Mouse (Mus musculus) limb, embryonic 15.5 days (tissue): ENCODE results near the gene Nat8f4. TPM values are rescaled to one million over a fixed set of nuclear protein-coding genes. Genes with fewer than 3 reads are reported as not detected.
"Not testable (repeated sequence)": the region's sequence is repeated elsewhere in the genome, so short reads cannot be mapped to it uniquely, and the experiment has no call there.

Experiments used
- ATAC-seq: fragments of 200-750 bp; cut with Nextera tagmentation; 2 replicates; pipeline ENCODE4 v1.8.0; 2017; ENCODE audit warnings: low read depth, moderate TSS enrichment; ENCODE audit not compliant: insufficient number of reproducible peaks, low FRiP score, low TSS enrichment
- H3K27ac ChIP-seq: fragments of 300-500 bp; sonication (generic); 2 replicates; pipeline ENCODE4 v1.5.1; 2015; ENCODE audit warnings: moderate library complexity, mild to moderate bottlenecking, inconsistent platforms
- H3K27me3 ChIP-seq: fragments of 300-500 bp; sonication (generic); 2 replicates; pipeline ENCODE4 v1.6.1; 2015; ENCODE audit warnings: inconsistent platforms
- H3K36me3 ChIP-seq: fragments of 300-500 bp; sonication (generic); 2 replicates; pipeline ENCODE4 v1.6.1; 2015; ENCODE audit warnings: inconsistent platforms
- H3K4me1 ChIP-seq: fragments of 300-500 bp; sonication (generic); 2 replicates; pipeline ENCODE4 v1.6.1; 2015; ENCODE audit warnings: inconsistent platforms
- H3K4me2 ChIP-seq: fragments of 300-500 bp; sonication (generic); 2 replicates; pipeline ENCODE4 v1.6.1; 2015; ENCODE audit warnings: mild to moderate bottlenecking, inconsistent platforms
- H3K4me3 ChIP-seq: fragments of 300-500 bp; sonication (generic); 2 replicates; pipeline ENCODE4 v1.5.1; 2015; ENCODE audit warnings: mild to moderate bottlenecking, inconsistent platforms
- H3K9ac ChIP-seq: fragments of 300-500 bp; sonication (generic); 2 replicates; pipeline ENCODE4 v1.6.1; 2015; ENCODE audit warnings: inconsistent platforms
- H3K9me3 ChIP-seq: fragments of 300-500 bp; sonication (generic); 2 replicates; pipeline ENCODE4 v1.6.1; 2016; ENCODE audit warnings: inconsistent platforms
- WGBS: fragments of 180-500 bp; shearing (Covaris S2); methylation state at CpG from one replicate; pipeline ENCODE4 v1.1.7; 2015; 5-methylcytosine and 5-hydroxymethylcytosine counted together
- polyA plus RNA-seq: library from polyadenylated mRNA; unstranded; fragments of >200 nt; fragmentation: Nextera tagmentation; extraction: Ambion mirVana; gene quantifications from 2 replicates; pipeline ENCODE4 v1.2.1, GENCODE M21; 2015

Gene Nat8f4
- polyA plus RNA-seq, 1 experiment from 2014 or later: 1.8 TPM

GRCm38 (mm10) chr6:85895061-85895648 lies 9.5 kb downstream of the Nat8f4 start:
- not testable (repeated sequence) for H3K36me3 ChIP-seq, H3K4me2 ChIP-seq, H3K27ac ChIP-seq, H3K4me1 ChIP-seq, H3K4me3 ChIP-seq, H3K27me3 ChIP-seq, H3K9me3 ChIP-seq, ATAC-seq, H3K9ac ChIP-seq
- WGBS: 74% methylated on average over 25 of the region's 25 CpGs

DNA sequence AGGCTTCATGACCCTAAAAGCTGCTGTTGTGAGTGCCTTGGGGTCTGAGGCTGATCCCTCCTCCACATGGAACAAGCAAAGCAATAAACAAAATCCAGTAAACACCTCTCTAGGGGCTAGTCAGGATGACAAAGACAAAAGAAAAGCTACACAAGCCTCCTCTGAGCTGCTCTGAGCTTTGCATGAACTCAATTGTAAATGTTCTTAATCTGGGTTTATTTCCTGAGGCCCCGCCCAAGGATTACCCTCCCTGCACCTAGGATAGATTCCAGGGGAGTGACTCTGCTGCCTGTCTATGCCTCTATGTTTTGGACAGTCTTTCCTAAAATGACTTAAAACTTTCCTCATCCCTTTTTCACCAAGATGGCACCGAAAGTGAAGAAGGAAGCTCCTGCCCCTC lies 15.7 kb downstream of the Nat8f4 start:
- peaks cover 8% of the 10 kb centered on the region for H3K9me3 ChIP-seq
- WGBS: 87% methylated on average over 2 of the region's 2 CpGs
- H3K4me3 ChIP-seq: no peak overlapping the region
- H3K4me1 ChIP-seq: no peaks in the 10 kb centered on the region
- no peaks in the 10 kb centered on the region for H3K36me3 ChIP-seq
- H3K27ac ChIP-seq: no peak overlapping the region
- no peaks in the 10 kb centered on the region for H3K27me3 ChIP-seq
- no peak overlapping the region for H3K9ac ChIP-seq
- no peak overlapping the region for H3K4me2 ChIP-seq
- no peak for ATAC-seq

DNA sequence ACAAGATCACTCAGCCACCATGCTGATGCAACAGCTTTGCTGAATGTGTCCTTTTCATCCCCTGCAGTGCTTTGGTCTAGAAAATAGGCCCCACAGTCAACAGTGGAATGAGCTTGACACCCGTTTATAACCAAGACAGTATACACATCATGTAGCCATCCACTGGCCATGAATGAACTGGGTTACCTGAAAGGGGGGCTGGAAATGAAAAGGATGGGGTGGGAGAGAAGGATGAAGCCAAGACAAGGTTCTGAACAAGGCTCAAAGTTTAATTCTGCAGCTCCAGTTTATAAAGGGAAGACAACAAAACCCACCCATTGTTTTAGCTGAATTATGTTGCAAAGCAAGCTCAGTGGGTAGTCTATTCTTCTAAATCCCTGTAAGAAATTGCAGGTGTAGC lies 20.4 kb downstream of the Nat8f4 start:
- WGBS: 91% methylated on average over 1 of the region's 1 CpGs
- no peak for ATAC-seq

GRCm38 (mm10) chr6:85883246-85883645 lies 21.4 kb downstream of the Nat8f4 start:
- H3K4me3 ChIP-seq: not testable (repeated sequence)
- WGBS: 91% methylated on average over 9 of the region's 9 CpGs

More for the DNA sequence above, 20.4 kb downstream of the Nat8f4 start:
- Histone ChIP-seq H3K4me1 (no peaks in the 10 kb centered on the region), H3K27ac (no peak overlapping the region), H3K4me3 (no peak overlapping the region), H3K4me2 (no peak overlapping the region), H3K9ac (no peak overlapping the region), H3K27me3 (no peaks in the 10 kb centered on the region), H3K36me3 (no peaks in the 10 kb centered on the region), H3K9me3 (peaks cover 18% of the 10 kb centered on the region)

GRCm38 (mm10) chr6:85869006-85869405 lies 35.7 kb downstream of the Nat8f4 start, which contains the start of gene Nat8f2:
Nat8f2 (minus strand) TSS chr6:85869158.
- not testable (repeated sequence) for H3K4me3 ChIP-seq, H3K9ac ChIP-seq, H3K27ac ChIP-seq, H3K4me2 ChIP-seq, H3K9me3 ChIP-seq, H3K27me3 ChIP-seq, H3K36me3 ChIP-seq, H3K4me1 ChIP-seq, ATAC-seq
- 76% methylated on average over 5 of the region's 5 CpGs for WGBS

More at GRCm38 (mm10) chr6:85883246-85883645, 21.4 kb downstream of the Nat8f4 start:
- H3K9me3 ChIP-seq: peaks cover 18% of the 10 kb centered on the region
- not testable (repeated sequence) for H3K4me1 ChIP-seq, ATAC-seq, H3K27ac ChIP-seq, H3K9ac ChIP-seq, H3K36me3 ChIP-seq, H3K4me2 ChIP-seq, H3K27me3 ChIP-seq

- WGBS: 75% methylated on average over 8 of the region's 8 CpGs
- Histone ChIP-seq H3K27ac (no peak overlapping the region), H3K9me3 (no peaks in the 10 kb centered on the region), H3K36me3 (no peaks in the 10 kb centered on the region), H3K9ac (no peak overlapping the region), H3K27me3 (no peaks in the 10 kb centered on the region), H3K4me2 (no peak overlapping the region), H3K4me1 (no peaks in the 10 kb centered on the region), H3K4me3 (no peak overlapping the region)
- no peak for ATAC-seq
These were observed 36.7 kb downstream of the Nat8f4 start for GRCm38 (mm10) chr6:85867726-85868690.

DNA sequence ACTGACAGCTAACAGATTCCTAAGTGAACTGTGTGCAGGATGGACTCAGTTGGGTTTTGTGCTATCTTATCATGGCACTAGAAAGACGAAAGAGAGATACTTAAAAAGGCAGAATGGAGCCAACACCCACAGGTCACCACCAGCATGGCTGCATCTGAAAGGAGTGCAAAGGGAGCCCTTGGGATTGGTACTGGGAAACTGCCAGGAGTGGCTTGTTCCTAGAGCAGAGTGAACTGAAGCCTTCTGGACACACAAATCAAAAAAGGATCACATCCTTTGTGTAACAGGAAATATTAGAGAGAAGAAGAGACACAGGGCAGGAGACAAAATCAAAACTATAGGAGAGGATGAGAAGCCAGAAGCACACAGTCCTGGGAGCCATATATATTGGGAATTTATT lies 37.7 kb downstream of the Nat8f4 start:
- not testable (repeated sequence) for H3K36me3 ChIP-seq, H3K4me3 ChIP-seq, H3K27me3 ChIP-seq, H3K4me2 ChIP-seq, H3K9me3 ChIP-seq, ATAC-seq, H3K9ac ChIP-seq, H3K4me1 ChIP-seq, H3K27ac ChIP-seq
- WGBS: 83% methylated on average over 1 of the region's 1 CpGs

DNA sequence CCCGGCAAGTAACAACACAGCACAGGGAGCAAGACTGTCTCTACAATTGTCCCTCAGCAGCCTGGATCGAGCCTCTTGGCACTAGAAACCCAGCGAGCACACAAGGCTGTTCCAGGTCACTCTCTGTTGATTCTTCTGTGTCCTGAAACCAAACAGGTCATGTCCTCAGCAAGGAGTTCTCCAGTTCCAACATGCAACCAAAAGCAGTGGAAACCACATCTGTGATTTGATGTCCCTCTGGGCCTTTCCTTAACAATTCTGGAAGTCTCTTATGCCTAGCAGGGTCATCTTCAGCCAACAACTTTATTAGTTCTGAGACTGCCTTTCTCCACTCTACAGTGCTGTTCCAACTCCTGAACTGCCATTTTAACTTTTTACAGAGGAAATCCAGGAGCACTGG lies 38.5 kb downstream of the Nat8f4 start:
- H3K27me3 ChIP-seq, H3K4me2 ChIP-seq, ATAC-seq, H3K9ac ChIP-seq, H3K36me3 ChIP-seq, H3K27ac ChIP-seq, H3K4me1 ChIP-seq, H3K9me3 ChIP-seq, H3K4me3 ChIP-seq: not testable (repeated sequence)
- 92% methylated on average over 3 of the region's 3 CpGs for WGBS

- not testable (repeated sequence) for H3K27ac ChIP-seq, H3K27me3 ChIP-seq, H3K4me2 ChIP-seq, H3K4me3 ChIP-seq, H3K9me3 ChIP-seq, H3K36me3 ChIP-seq, H3K9ac ChIP-seq, H3K4me1 ChIP-seq, ATAC-seq
- WGBS: 55% methylated on average over 5 of the region's 7 CpGs
These were observed 39.6 kb downstream of the Nat8f4 start for GRCm38 (mm10) chr6:85864900-85865639.

DNA sequence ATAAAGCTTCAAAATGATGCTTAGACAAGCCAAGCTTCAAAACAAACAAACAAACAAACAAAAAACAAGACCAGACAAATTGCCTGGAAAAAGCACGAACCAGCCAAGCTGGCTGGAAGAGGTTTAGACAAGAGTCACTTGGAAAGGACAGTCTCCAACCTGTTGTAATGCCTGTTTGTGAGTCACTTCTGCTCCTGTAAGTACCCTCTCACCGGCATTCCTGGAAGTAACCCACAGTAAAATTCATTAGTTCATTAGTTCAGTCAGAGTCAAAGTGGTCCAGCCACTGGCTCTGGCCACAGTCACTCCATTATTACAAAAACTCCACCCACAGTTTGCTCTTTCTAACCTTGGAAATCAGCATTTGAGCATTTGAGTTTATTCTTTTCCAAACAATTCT lies 40.8 kb downstream of the Nat8f4 start:
- Histone ChIP-seq H3K27me3 (no peaks in the 10 kb centered on the region), H3K4me1 (no peaks in the 10 kb centered on the region), H3K9ac (no peak overlapping the region), H3K36me3 (no peaks in the 10 kb centered on the region), H3K4me2 (no peak overlapping the region), H3K9me3 (no peaks in the 10 kb centered on the region), H3K27ac (no peak overlapping the region), H3K4me3 (no peak overlapping the region)
- 80% methylated on average over 2 of the region's 2 CpGs for WGBS
- ATAC-seq: no peak

DNA sequence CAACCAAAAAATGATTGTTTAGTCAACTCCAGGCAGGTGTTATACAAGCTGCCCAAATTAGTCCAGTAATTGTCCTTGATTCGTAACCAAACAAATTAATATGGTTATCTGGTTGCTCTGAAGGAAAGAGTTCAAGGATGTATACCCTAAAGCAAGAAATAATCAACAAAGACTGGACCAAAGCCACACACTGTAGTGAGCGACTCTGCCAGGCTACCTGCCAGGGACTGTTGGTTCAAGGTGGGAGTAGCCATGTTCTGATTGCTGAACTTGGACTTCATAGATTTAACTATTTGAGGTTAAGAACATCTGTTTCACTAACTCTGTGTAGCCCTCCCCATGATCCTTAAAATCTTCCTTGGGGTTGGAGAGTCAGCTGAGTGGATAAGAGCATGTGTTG lies 41.5 kb downstream of the Nat8f4 start:
- H3K27ac ChIP-seq: no peak overlapping the region
- ATAC-seq: no peak
- H3K4me2 ChIP-seq: no peak overlapping the region
- no peaks in the 10 kb centered on the region for H3K27me3 ChIP-seq
- no peaks in the 10 kb centered on the region for H3K36me3 ChIP-seq
- H3K4me1 ChIP-seq: no peaks in the 10 kb centered on the region
- no peaks in the 10 kb centered on the region for H3K9me3 ChIP-seq
- no peak overlapping the region for H3K9ac ChIP-seq
- no peak overlapping the region for H3K4me3 ChIP-seq
- WGBS: 81% methylated on average over 2 of the region's 2 CpGs

GRCm38 (mm10) chr6:85862565-85862964 lies 42.1 kb downstream of the Nat8f4 start:
- no peak for ATAC-seq
- H3K9ac ChIP-seq: no peak overlapping the region
- no peaks in the 10 kb centered on the region for H3K4me1 ChIP-seq
- WGBS: 71% methylated on average over 3 of the region's 3 CpGs
- no peaks in the 10 kb centered on the region for H3K27me3 ChIP-seq
- no peak overlapping the region for H3K27ac ChIP-seq
- H3K36me3 ChIP-seq: no peaks in the 10 kb centered on the region
- H3K4me2 ChIP-seq: no peak overlapping the region
- H3K4me3 ChIP-seq: no peak overlapping the region
- H3K9me3 ChIP-seq: no peaks in the 10 kb centered on the region
